Mouse (Mus musculus) layer of hippocampus, adult 2 months (tissue): ENCODE results near the gene Qrfpr. TPM values are rescaled to one million over a fixed set of nuclear protein-coding genes. Genes with fewer than 3 reads are reported as not detected.

Experiments
- DNase-seq, 2 experiments: peaks; one replicate each; pipeline ENCODE4 v3.0.0; 2022; ENCODE audit warnings: low spot score in 2 of 2
- H3K27ac ChIP-seq: fragments of 200-600 bp; 2 replicates; pipeline ENCODE4 v1.8.1; 2022
- H3K4me3 ChIP-seq: fragments of 200-600 bp; 2 replicates; pipeline ENCODE4 v1.8.1; 2022; ENCODE audit warnings: mild to moderate bottlenecking
- CTCF ChIP-seq: fragments of 200-600 bp; conservative IDR thresholded peaks from 2 replicates; pipeline ENCODE4 v1.8.1; 2022; ENCODE audit warnings: antibody characterized with exemption, mild to moderate bottlenecking, moderate library complexity
- total RNA-seq, 2 experiments: library from RNA; stranded (reverse); gene quantifications; 2 replicates each; pipeline ENCODE4 v1.2.3; 2021

Gene Qrfpr
- total RNA-seq, 2 experiments from 2014 or later: 0.92 to 1.1 TPM

DNA sequence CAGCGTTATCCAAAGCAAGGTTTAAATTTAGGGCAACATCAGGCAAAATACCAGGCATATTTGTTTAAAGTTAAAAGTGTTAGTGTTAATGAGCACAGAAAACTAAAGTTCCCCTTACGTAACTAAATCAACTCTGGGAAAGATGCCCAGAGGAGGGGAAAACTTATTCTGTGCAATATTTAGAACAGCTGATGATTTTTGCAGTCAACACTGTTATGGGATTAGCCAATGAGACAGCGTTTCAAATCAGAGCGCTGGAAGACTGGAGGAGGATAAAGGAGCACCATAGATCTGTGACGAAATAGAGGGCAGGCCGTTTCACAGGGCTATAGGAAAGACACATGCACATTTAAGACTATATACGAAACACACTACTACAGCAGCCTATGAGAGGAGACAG lies 19.2 kb downstream of the Qrfpr start:
- peak; percentile 45 to 69 for DNase-seq
- Histone ChIP-seq H3K4me3 (no peak overlapping the region), H3K27ac (peak overlapping the region; percentile 64; the same call in 1 of the 2 replicates)
- TF ChIP-seq CTCF: no peak

- H3K27ac ChIP-seq: no peak overlapping the region
- no peak overlapping the region for H3K4me3 ChIP-seq
- no peak for TF ChIP-seq CTCF
- no peak for DNase-seq
These were observed 21.0 kb downstream of the Qrfpr start for GRCm38 (mm10) chr3:36201098-36201497.

DNA sequence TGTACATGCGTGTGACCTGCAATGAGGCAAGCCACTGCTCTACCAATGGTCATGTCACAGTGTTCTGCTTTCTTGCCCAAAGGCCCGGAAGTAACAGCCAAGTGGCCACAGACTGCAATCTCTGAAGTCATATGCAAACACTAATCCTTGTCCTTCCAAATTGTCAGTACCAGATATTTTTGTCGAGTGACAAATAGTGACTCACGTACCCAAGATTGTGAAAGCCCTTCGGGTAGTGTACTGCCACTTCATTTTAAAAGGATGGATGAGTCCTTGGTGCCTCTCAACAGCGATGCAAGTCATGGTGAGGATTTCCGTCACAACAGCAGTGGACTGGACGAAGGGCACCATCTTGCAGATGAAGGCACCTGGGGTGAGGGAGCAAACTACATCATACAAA lies 32.9 kb downstream of the Qrfpr start:
- DNase-seq: no peak
- no peak for TF ChIP-seq CTCF
- Histone ChIP-seq H3K4me3 (no peak overlapping the region), H3K27ac (no peak overlapping the region)

GRCm38 (mm10) chr3:36186510-36186909 lies 35.6 kb downstream of the Qrfpr start:
- TF ChIP-seq CTCF: no peak
- Histone ChIP-seq H3K4me3 (no peak overlapping the region), H3K27ac (0 out of 2 replicates have a peak overlapping the region, but pooled peaks have one; percentile 23)
- DNase-seq: no peak

DNA sequence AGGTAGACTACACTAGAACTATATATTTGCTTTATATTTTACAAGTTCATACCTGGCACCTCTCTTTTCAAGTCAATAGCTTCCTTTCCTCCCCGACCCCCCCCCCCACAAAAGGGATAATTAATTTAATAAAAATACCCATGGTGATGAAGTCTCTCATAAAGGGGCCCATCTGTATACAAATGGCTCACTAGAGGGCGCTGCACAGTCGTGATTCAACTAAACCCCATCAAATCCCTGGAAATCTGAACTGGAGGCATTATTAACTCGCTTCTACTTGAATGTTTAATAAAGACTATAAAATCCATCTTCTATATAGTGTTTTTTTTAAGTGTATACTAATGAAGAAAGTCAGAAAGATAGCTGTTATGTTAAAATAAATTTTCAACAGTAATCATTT lies 40.6 kb downstream of the Qrfpr start:
- Histone ChIP-seq H3K27ac (no peak overlapping the region), H3K4me3 (no peak overlapping the region)
- peak; percentile 82 for TF ChIP-seq CTCF
- peak; percentile 65 to 73 for DNase-seq

DNA sequence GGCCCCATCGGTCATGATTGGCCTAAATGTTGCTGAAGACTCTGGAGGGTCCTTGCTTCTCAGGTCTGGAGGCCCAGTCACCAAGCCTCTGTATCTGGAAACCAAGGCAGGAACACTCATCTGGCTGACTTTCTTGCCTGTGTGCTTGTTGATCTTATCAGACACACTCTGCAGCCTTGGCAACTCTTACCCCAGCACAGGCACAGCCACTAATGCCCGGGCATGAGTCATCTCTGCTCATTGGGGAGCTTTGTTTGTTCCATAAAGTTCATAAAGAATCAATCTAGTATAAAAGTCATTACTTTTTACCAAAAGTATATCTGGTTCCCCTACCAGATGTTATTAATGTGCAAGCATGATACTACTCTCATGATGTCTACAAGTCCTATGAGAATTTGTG lies 48.4 kb downstream of the Qrfpr start:
- Histone ChIP-seq H3K27ac (no peak overlapping the region), H3K4me3 (no peak overlapping the region)
- DNase-seq: no peak
- no peak for TF ChIP-seq CTCF

DNA sequence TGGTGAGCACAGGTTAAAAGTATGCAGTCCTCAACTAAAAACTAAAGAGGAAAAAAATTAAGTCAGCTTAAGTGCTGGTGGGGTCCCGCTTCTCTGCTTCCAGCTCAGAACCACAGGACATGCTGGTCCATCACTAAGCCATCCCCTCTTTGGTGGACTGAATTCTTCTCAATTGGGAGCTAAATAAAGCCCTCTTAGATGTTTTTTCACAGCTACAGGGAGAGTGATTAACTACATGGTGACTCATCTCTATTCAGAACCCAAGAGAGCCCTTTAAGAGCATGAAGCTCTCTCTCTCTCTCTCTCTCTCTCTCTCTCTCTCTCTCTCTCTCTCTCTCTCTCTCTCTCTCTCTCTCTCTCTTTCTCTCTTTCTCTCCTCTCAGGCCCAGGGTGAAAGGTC lies 50.8 kb downstream of the Qrfpr start:
- Histone ChIP-seq H3K4me3 (no peak overlapping the region), H3K27ac (no peak overlapping the region)
- no peak for TF ChIP-seq CTCF
- DNase-seq: no peak

GRCm38 (mm10) chr3:36170670-36171210 lies 51.4 kb downstream of the Qrfpr start:
- DNase-seq: no peak
- Histone ChIP-seq H3K4me3 (no peak overlapping the region), H3K27ac (no peak overlapping the region)
- no peak for TF ChIP-seq CTCF

DNA sequence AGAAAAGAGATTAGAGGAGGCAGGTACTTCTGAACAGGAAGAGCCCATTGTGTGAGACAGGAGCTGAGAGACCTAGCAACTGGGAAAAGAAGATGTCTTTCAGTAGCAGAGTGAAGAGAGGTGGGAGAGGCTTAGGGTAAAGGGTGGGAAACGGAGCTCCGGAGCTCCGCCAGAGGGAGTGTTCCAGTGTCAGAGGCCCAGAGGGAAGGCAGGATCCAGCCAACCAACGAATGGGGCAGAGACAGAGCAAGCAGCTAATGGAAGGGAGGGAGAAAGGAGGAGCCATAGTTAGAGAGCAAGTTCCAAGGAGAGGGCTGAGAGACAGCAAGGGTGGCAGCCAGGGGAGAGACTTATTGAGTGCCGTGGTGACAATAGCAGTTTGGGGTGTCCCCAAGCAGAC lies 66.8 kb downstream of the Qrfpr start:
- no peak for DNase-seq
- TF ChIP-seq CTCF: peak; percentile 23; the same call in 1 of the 2 replicates
- Histone ChIP-seq H3K4me3 (no peak overlapping the region), H3K27ac (no peak overlapping the region)

DNA sequence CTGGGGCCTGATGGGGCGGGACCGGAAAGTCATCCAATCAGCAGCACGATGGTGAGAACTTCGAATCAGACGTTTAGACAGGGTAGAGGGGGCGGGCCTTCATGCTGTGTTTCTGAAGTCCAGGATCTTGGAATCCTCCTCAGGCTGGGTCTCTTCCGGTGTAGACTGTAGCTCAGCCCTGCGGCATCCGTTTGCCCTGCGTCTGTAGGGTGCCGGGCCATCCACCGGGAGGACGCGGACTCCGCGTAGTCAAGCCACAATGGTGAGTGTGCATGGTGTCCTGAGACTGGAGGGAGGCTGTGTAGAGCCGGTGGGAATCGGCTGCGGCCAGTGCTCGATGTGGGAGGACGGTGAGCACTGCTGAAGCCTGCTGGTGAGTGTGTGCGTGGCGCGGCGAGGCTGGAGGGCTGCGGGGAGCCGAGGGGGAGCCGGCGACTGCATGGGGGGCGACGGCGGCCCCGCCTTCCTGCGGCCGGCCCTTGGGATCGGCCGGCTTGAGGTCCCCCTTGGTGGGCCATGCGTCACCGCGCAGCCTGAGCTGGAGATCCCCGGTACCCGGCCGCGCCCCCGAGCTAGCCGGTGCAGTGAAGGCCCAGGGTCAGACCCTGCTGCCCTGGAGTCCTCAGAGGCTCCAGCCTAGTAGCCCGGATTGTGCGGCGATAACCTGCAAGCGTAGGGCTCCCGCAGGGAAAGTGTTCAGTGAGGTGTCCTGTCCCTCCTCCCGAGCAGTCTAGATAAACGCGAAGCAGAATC lies 71.0 kb downstream of the Qrfpr start, which contains the start of gene D3Ertd254e:
Gene D3Ertd254e, plus strand, starts transcription at position 84 of the 753 bp plus-strand sequence.
- Histone ChIP-seq H3K4me3 (peak within 1 kb of the TSS; percentile 91), H3K27ac (peak within 1 kb of the TSS; percentile 91)
- DNase-seq: peak; percentile 86 to 90
- peak; percentile 37; the same call in 1 of the 2 replicates for TF ChIP-seq CTCF

DNA sequence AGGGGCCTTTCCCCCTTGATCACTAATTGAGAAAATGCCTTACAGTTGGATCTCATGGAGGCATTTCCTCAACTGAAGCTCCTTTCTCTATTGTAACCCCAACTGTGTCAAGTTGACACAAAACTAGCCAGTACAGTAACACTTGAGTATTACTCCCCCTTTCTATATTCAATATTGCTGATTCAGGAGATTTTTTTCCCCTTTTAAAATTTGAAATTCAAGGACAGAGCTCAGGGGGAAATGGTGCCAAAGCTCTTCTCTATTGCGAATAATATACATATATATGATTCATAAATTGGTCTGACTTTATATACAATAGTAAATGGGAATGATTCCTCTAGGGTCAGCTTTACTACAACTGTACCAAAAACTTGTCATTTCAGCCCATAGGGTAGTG lies 71.6 kb downstream of the Qrfpr start:
- Histone ChIP-seq H3K27ac (peak overlapping the region; percentile 62; the same call in 1 of the 2 replicates), H3K4me3 (peak overlapping the region; percentile 91)
- no peak for DNase-seq
- TF ChIP-seq CTCF: no peak

DNA sequence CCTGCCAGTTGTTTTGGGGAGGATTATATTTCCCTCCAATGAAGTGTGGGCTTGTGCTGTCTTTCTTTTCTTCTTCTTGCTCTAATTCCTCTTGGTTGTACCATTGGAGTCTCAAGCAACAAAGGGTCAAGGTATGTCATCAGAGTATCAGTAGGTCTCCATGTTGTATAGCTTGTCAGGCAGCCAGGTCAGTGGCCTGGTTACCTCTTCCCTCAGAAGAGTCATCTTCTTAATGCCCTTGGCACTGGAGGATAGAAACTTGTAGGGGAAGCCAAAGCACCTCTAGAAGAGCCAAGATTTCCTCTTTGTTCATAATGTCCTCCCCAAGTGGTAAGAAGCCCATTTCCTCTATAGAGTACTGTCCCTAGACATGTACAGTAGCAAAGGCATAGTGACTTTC lies 83.1 kb downstream of the Qrfpr start:
- no peak overlapping the region for H3K4me3 ChIP-seq
- no peak for TF ChIP-seq CTCF
- no peak overlapping the region for H3K27ac ChIP-seq
- no peak for DNase-seq

DNA sequence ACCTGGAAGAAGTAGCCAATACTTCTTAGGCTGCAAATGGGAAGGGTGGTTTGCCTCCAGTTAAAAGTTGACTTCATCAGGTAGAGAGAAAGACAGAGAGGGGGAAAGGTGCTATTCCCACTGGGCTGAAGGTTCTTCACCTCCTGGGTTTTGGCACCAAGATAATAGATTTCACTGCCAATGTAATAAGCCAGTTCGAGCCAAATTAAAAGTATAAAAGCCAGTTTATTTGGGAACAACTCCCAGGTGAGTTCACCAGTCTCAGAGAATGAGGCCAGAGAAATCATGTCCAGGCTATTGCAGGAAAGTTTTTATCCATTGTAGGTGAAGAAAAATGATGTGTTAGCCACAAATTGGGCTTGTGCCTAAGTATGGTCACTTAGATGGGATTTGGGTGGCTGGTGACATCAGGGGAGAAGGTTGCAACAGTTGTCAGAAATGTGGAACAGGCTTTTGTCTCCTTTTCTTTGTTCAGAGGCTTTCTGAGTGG lies 83.9 kb downstream of the Qrfpr start:
- TF ChIP-seq CTCF: no peak
- DNase-seq: no peak
- no peak overlapping the region for H3K4me3 ChIP-seq
- H3K27ac ChIP-seq: no peak overlapping the region

DNA sequence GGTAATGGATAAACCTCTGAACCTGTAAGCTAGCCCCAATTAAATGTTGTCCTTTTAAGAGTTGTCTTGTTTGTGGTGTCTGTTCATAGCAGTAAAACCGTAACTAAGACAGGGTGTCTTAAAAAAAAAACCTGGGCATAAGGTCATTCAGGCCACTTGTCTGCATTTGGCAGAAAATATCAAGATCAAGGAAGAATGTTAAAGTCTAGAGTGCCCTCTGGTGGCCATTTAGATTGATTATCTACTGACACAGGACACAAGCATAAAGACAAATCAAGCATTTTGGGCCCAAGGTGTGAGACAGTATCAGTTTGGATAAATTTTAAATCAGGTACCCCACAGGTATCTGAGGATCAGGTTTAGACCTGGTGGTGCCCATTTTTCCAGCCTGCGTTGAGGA lies 84.6 kb downstream of the Qrfpr start:
- H3K4me3 ChIP-seq: no peak overlapping the region
- peak; percentile 71 for TF ChIP-seq CTCF
- DNase-seq: no peak
- H3K27ac ChIP-seq: no peak overlapping the region
